Mouse (Mus musculus): ENCODE results near the gene Mblac1.

DNA sequence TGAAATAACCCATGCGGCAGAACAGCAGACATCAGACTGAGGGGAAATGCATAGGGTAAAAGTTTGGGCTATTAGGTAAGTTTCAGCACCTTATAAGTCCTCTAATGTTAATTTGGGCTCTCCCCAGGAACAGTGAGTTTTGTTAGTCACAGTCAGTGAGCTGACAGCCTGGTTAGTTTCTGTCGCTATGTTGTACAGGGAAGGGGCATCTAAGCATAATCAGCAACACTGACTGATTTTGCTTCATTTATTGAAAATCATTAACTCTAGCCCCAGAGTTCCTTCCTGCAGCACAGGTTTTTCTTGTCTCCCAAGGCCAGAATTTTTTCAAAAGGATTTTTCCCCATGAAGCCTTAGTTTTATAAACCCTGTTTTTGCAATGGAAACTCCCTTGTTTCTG is 39.7 kb downstream of the Mblac1 start:
- TF ChIP-seq POLR2A (IDR thresholded peaks at IDR 0.05; ENCODE audit: borderline replicate concordance, insufficient read depth, low read length), result no peak
- TF ChIP-seq CTCF (IDR thresholded peaks at IDR 0.05; ENCODE audit: borderline replicate concordance, insufficient read depth, low read depth, low read length), result no peak

Data from cerebellum, adult 2 months (tissue).